ENCODE assay signal across 8 mouse cellular contexts in genomic region chr3:68582103-68582740, GRCm38 (mm10).
DNase-seq lines count a peak whose midpoint lies in the region; ATAC-seq and TF ChIP-seq lines count a peak whose summit lies in the region.

No protein-coding gene starts in this region.

- peak overlapping the region; percentile 70 for H3K4me2 ChIP-seq in heart, embryonic 14.5 days (ENCODE audit: low read length)
- no peak overlapping the region for H3K4me2 ChIP-seq in forebrain, embryonic 16.5 days (ENCODE audit: low read length)

- no peak for DNase-seq in heart, postnatal 25 days (ENCODE audit: low spot score)
- DNase-seq in MEL (ENCODE audit: low read depth, low spot score) = peak; percentile 28
- DNase-seq in lung, postnatal 36 days = peak; percentile 49
- DNase-seq in ovary, adult 18-20 months (ENCODE audit: low spot score) = no peak
- no peak for DNase-seq in urinary bladder, adult 2 months (ENCODE audit: low spot score)

- TF ChIP-seq CTCF in MEL (IDR thresholded peaks at IDR 0.05 in 2 of 3, conservative IDR thresholded peaks at IDR 0.05 in 1 of 3; ENCODE audit: control insufficient read depth in 1 of 3, insufficient read depth in 1 of 3, low read depth in 2 of 3, low read length in 3 of 3, poor library complexity in 1 of 3, severe bottlenecking in 1 of 3) = peak; percentile 49 to 58 (median 57)

- peaks cover 33 to 49% of the 10 kb centered on the region in 2 experiments for H3K4me1 ChIP-seq in heart, embryonic 14.5 days (ENCODE audit: control insufficient read depth in 2 of 2, insufficient read depth in 2 of 2, low read length in 2 of 2)
- no peaks in the 10 kb centered on the region for H3K4me1 ChIP-seq in MEL (ENCODE audit: control insufficient read depth in 1 of 2, insufficient read depth in 2 of 2, low read length in 2 of 2)
- H3K4me1 ChIP-seq in forebrain, embryonic 16.5 days (replicated peaks; ENCODE audit: control insufficient read depth, insufficient read depth, low read length) = peaks cover 50% of the 10 kb centered on the region

- intact Hi-C loops in heart, postnatal 25 days (cut with DNase I) = loop anchor here (5.0 kb wide), 1 partner anchor 35 kb away; no protein-coding TSS in a partner anchor

- no peak overlapping the region for H3K4me3 ChIP-seq in heart, embryonic 14.5 days (ENCODE audit: control insufficient read depth in 1 of 2, insufficient read depth in 1 of 2, low read depth in 1 of 2, low read length in 2 of 2)
- no peak overlapping the region for H3K4me3 ChIP-seq in MEL (ENCODE audit: control insufficient read depth in 1 of 2, insufficient read depth in 1 of 2, low read depth in 2 of 2, low read length in 2 of 2)
- H3K4me3 ChIP-seq in forebrain, embryonic 16.5 days (replicated peaks; ENCODE audit: low read length) = no peak overlapping the region

- no peaks in the 10 kb centered on the region for H3K27me3 ChIP-seq in heart, embryonic 14.5 days (ENCODE audit: control insufficient read depth, insufficient read depth, low read length)
- H3K27me3 ChIP-seq in MEL (ENCODE audit: control insufficient read depth in 1 of 2, insufficient read depth in 2 of 2, low read length in 2 of 2) = no peaks in the 10 kb centered on the region
- no peaks in the 10 kb centered on the region for H3K27me3 ChIP-seq in forebrain, embryonic 16.5 days (replicated peaks; ENCODE audit: control insufficient read depth, insufficient read depth, low read length)

- no peaks in the 10 kb centered on the region for H3K79me2 ChIP-seq in MEL (ENCODE audit: control insufficient read depth, insufficient read depth, low read length, poor library complexity)

- TF ChIP-seq RAD21 in MEL (IDR thresholded peaks at IDR 0.05; ENCODE audit: low read depth, low read length) = peak; percentile 10

- no peaks in the 10 kb centered on the region for H3K9me3 ChIP-seq in heart, embryonic 14.5 days (ENCODE audit: control insufficient read depth, low read length)
- no peaks in the 10 kb centered on the region for H3K9me3 ChIP-seq in MEL (replicated peaks; ENCODE audit: insufficient read depth, low read length)
- H3K9me3 ChIP-seq in forebrain, embryonic 16.5 days (ENCODE audit: control insufficient read depth, low read length) = no peaks in the 10 kb centered on the region

- H3K36me3 ChIP-seq in heart, embryonic 14.5 days (ENCODE audit: control insufficient read depth, insufficient read depth, low read length) = no peaks in the 10 kb centered on the region
- H3K36me3 ChIP-seq in MEL (ENCODE audit: control insufficient read depth in 1 of 2, insufficient read depth in 2 of 2, low read length in 2 of 2) = no peaks in the 10 kb centered on the region
- no peaks in the 10 kb centered on the region for H3K36me3 ChIP-seq in forebrain, embryonic 16.5 days (ENCODE audit: control insufficient read depth, insufficient read depth)

- WGBS in heart, embryonic 14.5 days = 76% methylated on average over 12 of the region's 12 CpGs
- WGBS in forebrain, embryonic 16.5 days = 72% methylated on average over 12 of the region's 12 CpGs

- H3K27ac ChIP-seq in heart, embryonic 14.5 days (replicated peaks in 1 of 2; ENCODE audit: control insufficient read depth in 1 of 2, insufficient read depth in 1 of 2, low read depth in 2 of 2, low read length in 2 of 2) = peak overlapping the region; percentile 95 to 97
- H3K27ac ChIP-seq in MEL (ENCODE audit: control insufficient read depth, low read depth, low read length) = no peak overlapping the region
- H3K27ac ChIP-seq in forebrain, embryonic 16.5 days (ENCODE audit: low read length) = peak overlapping the region; percentile 82

- TF ChIP-seq EP300 in MEL (IDR thresholded peaks at IDR 0.05; ENCODE audit: low read depth in 1 of 2, low read length in 2 of 2) = no peak

- no peak for ATAC-seq in heart, embryonic 14.5 days (ENCODE audit: insufficient number of reproducible peaks, insufficient read depth, low FRiP score, low read depth)
- ATAC-seq in forebrain, embryonic 16.5 days = no peak
- ATAC-seq in erythroid progenitor cell, adult 5-6 weeks (replicated peaks; ENCODE audit: low FRiP score, poor library complexity, severe bottlenecking) = no peak

- peak overlapping the region; percentile 75; the same call in 1 of the 2 replicates for H3K9ac ChIP-seq in heart, embryonic 14.5 days (ENCODE audit: low read length)
- H3K9ac ChIP-seq in MEL (ENCODE audit: control insufficient read depth, low read depth, low read length, poor library complexity, severe bottlenecking) = no peak overlapping the region
- H3K9ac ChIP-seq in forebrain, embryonic 16.5 days (replicated peaks; ENCODE audit: low read depth, low read length) = no peak overlapping the region

- no peak for TF ChIP-seq POLR2A in MEL (IDR thresholded peaks at IDR 0.05; ENCODE audit: control insufficient read depth in 1 of 2, insufficient read depth in 1 of 2, low read depth in 1 of 2, low read length in 2 of 2, poor library complexity in 1 of 2)

TF ChIP-seq in MEL, 35 proteins besides CTCF, POLR2A, EP300 and RAD21:
- TF ChIP-seq RCOR1 (IDR thresholded peaks at IDR 0.05; ENCODE audit: low read depth, low read length) (no peak), UBTF (IDR thresholded peaks at IDR 0.05; ENCODE audit: borderline replicate concordance, insufficient read depth, low read depth, low read length) (no peak), SMC3 (IDR thresholded peaks at IDR 0.05; ENCODE audit: low read depth, low read length) (peak; percentile 19; the same call in 1 of the 2 replicates), POLR2AphosphoS5 (IDR thresholded peaks at IDR 0.05; ENCODE audit: borderline replicate concordance, low read depth, low read length) (no peak)

Comparison
In these comparisons a context has a peak if more than half of its experiments do, and no peak if none do; other contexts are left out.
1. DNase-seq: peak in MEL (single experiment) and lung, postnatal 36 days (single experiment); none in heart, postnatal 25 days (single experiment), ovary, adult 18-20 months (single experiment) and urinary bladder, adult 2 months (single experiment).